Mouse (Mus musculus) left cerebral cortex, postnatal 4 days (tissue): ENCODE results near the gene Atp11c. TPM values are rescaled to one million over a fixed set of nuclear protein-coding genes. Genes with fewer than 3 reads are reported as not detected.

Experiments used
- DNase-seq: peaks from one replicate; pipeline ENCODE4 v3.0.0-alpha.2; 2022
- intact Hi-C: fragments of 180-260 bp; cut with DNase I; formaldehyde crosslinking; loops from one replicate; pipeline ENCODE4 v1.15.1; 2025
- total RNA-seq, 2 experiments: library from RNA; stranded (reverse); gene quantifications; 2 replicates each; pipeline ENCODE4 v1.2.3; 2021

Atp11c gene
- 10 to 100 TPM; 23.2 to 26.0 TPM for total RNA-seq

- no peak for DNase-seq
Observed at GRCm38 (mm10) chrX:60592598-60592997, at the start of gene Atp11c. Gene Atp11c, minus strand, starts transcription at chrX:60592698.

GRCm38 (mm10) chrX:60609202-60609601 is 16.7 kb upstream of the Atp11c start:
- no peak for DNase-seq
- intact Hi-C loops: no loop called here

More at GRCm38 (mm10) chrX:60592598-60592997, at the start of gene Atp11c:
- intact Hi-C loops: no loop called here

- no peak for DNase-seq
- intact Hi-C loops: no loop called here
Observed at GRCm38 (mm10) chrX:60570539-60570938, 22.0 kb downstream of the Atp11c start.

- no peak for DNase-seq
- intact Hi-C loops: no loop called here
Observed at GRCm38 (mm10) chrX:60569047-60569446, 23.5 kb downstream of the Atp11c start.

GRCm38 (mm10) chrX:60555242-60555641 is 37.3 kb downstream of the Atp11c start:
- intact Hi-C loops: no loop called here
- DNase-seq: no peak

GRCm38 (mm10) chrX:60547444-60548304 is 44.8 kb downstream of the Atp11c start:
- intact Hi-C loops: no loop called here
- peak; percentile 51 for DNase-seq

GRCm38 (mm10) chrX:60547098-60547443 is 45.4 kb downstream of the Atp11c start:
- DNase-seq: no peak
- intact Hi-C loops: no loop called here

GRCm38 (mm10) chrX:60545906-60546305 is 46.6 kb downstream of the Atp11c start:
- no peak for DNase-seq
- intact Hi-C loops: no loop called here

GRCm38 (mm10) chrX:60545444-60545843 is 47.1 kb downstream of the Atp11c start:
- DNase-seq: no peak
- intact Hi-C loops: no loop called here

GRCm38 (mm10) chrX:60544098-60544497 is 48.4 kb downstream of the Atp11c start:
- intact Hi-C loops: no loop called here
- DNase-seq: no peak

GRCm38 (mm10) chrX:60542901-60543300 is 49.6 kb downstream of the Atp11c start:
- no peak for DNase-seq
- intact Hi-C loops: no loop called here

GRCm38 (mm10) chrX:60539149-60539548 is 53.3 kb downstream of the Atp11c start, which contains the start of gene Gm7073:
Gene Gm7073, minus strand, starts transcription at chrX:60539249.
- intact Hi-C loops: no loop called here
- DNase-seq: no peak

- peak; percentile 45 for DNase-seq
- intact Hi-C loops: no loop called here
Observed at GRCm38 (mm10) chrX:60503995-60504394, 88.5 kb downstream of the Atp11c start.

- DNase-seq: no peak
- intact Hi-C loops: loop anchor here (10.0 kb wide), 1 partner anchor 547 kb away; no protein-coding TSS in a partner anchor
Observed at GRCm38 (mm10) chrX:60497750-60498149, 94.7 kb downstream of the Atp11c start.

GRCm38 (mm10) chrX:60495308-60495707 is 97.2 kb downstream of the Atp11c start:
- intact Hi-C loops: loop anchor here (10.0 kb wide), 1 partner anchor 549 kb away; no protein-coding TSS in a partner anchor
- no peak for DNase-seq

GRCm38 (mm10) chrX:60463786-60464185 is 128.7 kb downstream of the Atp11c start:
- intact Hi-C loops: no loop called here

GRCm38 (mm10) chrX:60414563-60415111 is 177.9 kb downstream of the Atp11c start:
- no peak for DNase-seq
- intact Hi-C loops: no loop called here

More at GRCm38 (mm10) chrX:60463786-60464185, 128.7 kb downstream of the Atp11c start:
- DNase-seq: no peak

- intact Hi-C loops: loop anchor here (10.0 kb wide), 1 partner anchor 371 kb away; no protein-coding TSS in a partner anchor
- DNase-seq: no peak
Observed at GRCm38 (mm10) chrX:60405681-60406080, 186.8 kb downstream of the Atp11c start.

GRCm38 (mm10) chrX:60404668-60405044 is 187.8 kb downstream of the Atp11c start:
- intact Hi-C loops: loop anchor here (5.0 to 10.0 kb wide), 2 partner anchors 370 to 1227 kb away; no protein-coding TSS in a partner anchor
- DNase-seq: peak; percentile 88

GRCm38 (mm10) chrX:60403764-60404667 is 188.5 kb downstream of the Atp11c start:
- intact Hi-C loops: loop anchor here (5.0 to 10.0 kb wide), 2 partner anchors 369 to 1227 kb away; no protein-coding TSS in a partner anchor
- DNase-seq: peak; percentile 62
